Mouse (Mus musculus) bone marrow macrophage, adult 2 months (primary cell): Measurements from ENCODE around the gene Mdh1b.

Experiments
- CTCF ChIP-seq: IDR thresholded peaks from 2 replicates; pipeline ENCODE4 v1.5.1; 2012; ENCODE audit warnings: low read depth, mild to moderate bottlenecking, low read length, moderate library complexity
- POLR2A ChIP-seq: IDR thresholded peaks from 2 replicates; pipeline ENCODE4 v1.6.1; 2012; ENCODE audit warnings: mild to moderate bottlenecking, low read depth, low read length, borderline replicate concordance

DNA sequence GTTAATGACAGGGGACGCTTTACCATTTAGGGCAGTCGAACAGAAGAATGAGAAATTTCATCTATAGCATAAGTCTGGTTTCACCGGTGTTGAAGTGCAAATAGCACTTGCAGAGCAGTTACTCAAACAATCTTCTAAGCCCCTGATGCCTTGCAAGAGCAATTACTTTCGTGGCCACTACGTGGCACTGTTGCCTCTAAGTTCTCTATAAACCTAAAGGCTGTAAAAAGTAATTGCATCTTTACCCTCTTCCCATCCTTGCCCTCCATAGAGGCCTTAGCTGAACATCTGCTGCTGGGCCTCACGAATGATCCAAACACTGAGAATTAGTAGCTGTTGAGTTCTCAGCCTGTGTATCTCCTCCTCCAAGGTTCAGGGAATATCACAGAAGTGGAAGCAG, 72.1 kb downstream of the Mdh1b start:
- TF ChIP-seq CTCF (no peak), POLR2A (no peak)
